Mouse (Mus musculus) B cell, adult (primary cell): Measurements from ENCODE around the gene Denr. TPM values are rescaled to one million over a fixed set of nuclear protein-coding genes. Genes with fewer than 3 reads are reported as not detected.

Experiments
- total RNA-seq: library from RNA; stranded (reverse); gene quantifications from 4 replicates; pipeline ENCODE4 v1.2.4, GENCODE M21; 2023; ENCODE audit not compliant: inconsistent age

Denr gene
- 37.5 to 42.3 TPM (median 39.0 TPM) in 4 replicates for total RNA-seq

DNA sequence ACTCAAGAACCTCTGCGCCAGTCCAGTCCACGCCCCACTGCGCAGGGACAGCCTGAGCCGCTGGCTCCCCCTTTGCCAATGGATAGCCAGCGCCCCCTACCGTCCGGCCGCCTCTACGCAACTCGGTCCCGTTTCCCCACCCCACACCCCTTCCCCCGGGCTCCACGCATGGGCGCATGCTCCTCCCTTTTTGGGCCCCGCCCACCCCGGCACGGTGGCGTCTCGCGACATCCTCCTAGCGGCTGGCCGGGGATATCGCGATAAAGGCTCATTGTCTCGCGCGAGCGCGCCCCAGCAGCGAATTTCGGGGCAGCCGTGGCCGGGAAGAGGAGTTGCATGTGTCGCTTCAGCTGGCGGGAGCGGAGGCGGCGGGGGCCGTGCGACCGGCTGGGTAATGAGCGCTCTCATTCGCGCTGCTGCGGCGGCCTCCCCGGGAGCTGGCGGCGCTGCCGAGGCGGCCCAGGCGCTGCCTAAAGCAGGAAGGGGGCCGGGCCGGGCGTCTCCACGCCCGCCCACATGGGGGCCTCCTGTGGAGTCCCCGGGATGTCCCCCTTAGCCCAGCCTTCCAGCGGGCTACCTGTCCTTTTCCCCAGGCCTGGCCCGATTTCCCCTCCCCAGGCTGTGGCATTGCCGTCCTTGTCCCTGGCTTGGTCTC lies at the start of gene Denr:
Gene Denr, plus strand, starts transcription at position 200 of the 655 bp plus-strand sequence.

DNA sequence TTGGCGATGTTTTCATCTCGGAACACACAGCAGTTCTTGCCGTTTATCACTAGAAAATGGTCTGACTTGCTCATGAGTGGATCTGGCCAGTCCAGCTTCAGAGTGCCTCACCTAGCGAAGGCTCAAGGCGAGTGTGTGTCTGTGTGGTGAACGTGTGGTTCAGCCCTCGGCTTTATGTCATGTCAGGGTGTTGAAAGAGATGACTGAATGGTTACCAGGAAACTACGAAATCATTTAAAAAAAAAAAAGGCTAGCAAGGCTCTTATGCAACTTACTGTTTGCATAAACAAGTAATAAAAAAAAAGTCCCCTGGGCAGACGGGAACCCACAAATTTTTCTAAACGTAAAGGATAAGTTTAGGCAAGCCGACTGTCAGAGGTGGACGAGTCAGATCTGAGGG lies 41.6 kb upstream of the Denr start, which contains the start of gene Hcar2:
Gene Hcar2, minus strand, starts transcription at position 135 of the 400 bp plus-strand sequence.

DNA sequence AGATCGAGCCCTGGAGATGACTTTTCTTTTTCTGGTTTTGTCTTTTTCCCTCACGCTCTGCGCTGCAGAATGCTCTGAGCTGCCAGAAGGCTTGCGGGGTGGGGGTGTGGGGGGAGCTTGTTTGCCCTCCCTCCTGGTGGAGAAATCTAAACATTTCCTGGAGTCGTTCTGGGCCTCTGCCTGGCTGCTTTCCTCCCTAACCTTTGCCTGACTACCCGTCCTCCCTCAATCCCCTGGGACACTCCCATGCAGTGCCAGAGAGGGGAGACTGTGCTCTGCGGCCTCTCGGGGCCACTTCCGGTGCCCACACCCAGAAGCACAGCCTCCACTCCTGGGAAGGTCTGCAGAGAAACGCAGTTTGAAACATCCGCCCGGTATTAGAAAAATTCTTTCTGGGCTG lies 27.0 kb upstream of the Denr start, which contains the start of gene Hcar1:
Gene Hcar1, minus strand, starts transcription at position 93 of the 400 bp plus-strand sequence.

DNA sequence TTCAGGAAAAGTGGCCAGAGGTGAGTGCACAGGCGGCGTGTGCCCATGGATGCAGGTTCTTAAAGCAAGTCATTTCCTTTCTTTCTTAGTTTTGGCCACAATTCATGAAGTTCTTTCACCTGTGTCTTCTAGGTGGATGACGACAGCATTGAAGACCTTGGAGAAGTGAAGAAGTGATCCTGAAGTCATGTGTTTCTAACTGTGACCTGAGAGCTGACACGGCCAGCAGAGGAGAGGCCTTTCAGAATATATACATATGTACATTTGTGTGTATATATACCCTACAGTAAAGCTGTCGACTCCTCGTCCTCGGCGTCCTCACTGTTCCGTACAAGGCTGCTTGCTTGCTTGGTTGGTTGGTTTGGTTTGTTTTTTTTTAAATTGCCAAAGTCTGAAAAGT lies 20.1 kb downstream of the Denr start, which contains the start of gene Gm43518:
Gene Gm43518, plus strand, starts transcription at position 301 of the 400 bp plus-strand sequence.

DNA sequence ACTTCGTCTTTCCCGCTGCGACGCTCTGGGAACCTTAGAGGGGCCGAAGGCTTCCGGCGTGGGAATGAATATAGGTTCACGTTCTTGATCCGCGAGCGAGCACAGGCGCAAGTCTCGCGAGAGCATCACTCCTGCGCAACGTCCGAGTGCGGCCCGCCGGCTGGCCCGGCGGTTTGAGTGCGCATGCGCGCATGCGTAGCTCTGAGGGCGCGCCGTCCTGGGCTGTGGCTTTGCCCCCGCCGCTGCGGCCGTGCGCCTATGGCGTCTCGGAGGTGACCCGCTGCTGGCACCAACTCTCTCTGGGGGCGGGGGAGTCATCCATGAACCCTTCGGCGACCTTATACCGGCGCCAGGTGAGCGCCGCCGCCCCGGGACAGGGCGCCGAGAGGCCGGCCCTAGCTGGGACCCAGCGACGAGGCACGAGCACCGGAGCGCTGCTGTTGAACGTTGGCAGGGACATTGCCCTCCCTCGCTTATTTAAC lies 23.6 kb downstream of the Denr start, which contains the start of gene Ccdc62:
Gene Ccdc62, plus strand, starts transcription at position 172 of the 482 bp plus-strand sequence.

DNA sequence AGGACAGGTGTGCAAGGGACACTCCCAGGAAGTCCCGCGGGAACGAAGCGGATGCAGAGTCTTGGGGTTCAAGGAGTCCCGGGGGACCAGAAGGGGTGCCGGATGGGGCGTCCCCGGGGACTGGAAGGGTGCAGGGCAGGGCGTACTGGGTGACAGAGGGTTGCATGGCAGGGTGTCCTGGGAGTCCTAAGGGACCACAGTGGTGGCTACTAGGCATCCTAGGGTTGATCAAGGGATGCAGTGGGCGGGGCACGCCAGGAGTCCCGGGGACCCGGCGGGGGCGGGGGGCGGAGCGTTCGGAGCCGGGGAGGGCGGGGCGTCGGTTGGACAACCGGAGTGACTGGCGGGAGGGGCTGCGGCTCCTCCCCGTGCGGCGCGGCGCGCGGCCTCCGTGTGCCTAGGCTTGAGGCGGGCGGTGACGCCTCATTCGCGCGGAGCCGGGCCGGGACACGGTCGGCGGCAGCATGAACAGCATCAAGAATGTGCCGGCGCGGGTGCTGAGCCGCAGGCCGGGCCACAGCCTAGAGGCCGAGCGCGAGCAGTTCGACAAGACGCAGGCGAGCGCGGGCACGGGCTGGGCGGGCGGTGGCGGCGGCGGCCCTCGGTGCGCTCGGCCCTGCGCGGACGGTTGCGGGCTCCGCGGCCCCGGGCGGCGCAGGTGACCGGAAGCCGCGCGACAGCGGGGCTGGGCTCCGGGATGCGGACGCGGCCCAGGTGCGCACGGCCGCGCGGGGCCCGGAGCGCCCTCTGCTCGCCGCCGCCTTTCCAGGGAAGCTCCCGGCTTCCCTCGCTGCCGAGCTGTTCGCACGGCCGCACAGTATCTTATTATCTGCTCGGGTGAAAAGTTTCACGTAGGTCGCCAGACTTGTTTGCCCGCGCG lies 66.6 kb downstream of the Denr start, which contains the start of gene Hip1r:
Gene Hip1r, plus strand, starts transcription at position 330 of the 880 bp plus-strand sequence.

Other genes starting within 250 kb of the Denr start
- gene Clip1, start 222.6 kb upstream of the Denr start, total RNA-seq, result 24.8 to 26.2 TPM (median 25.8 TPM) in 4 replicates
- 73.7 to 80.8 TPM (median 77.5 TPM) in 4 replicates for gene Zcchc8, start 186.1 kb upstream of the Denr start, total RNA-seq
- gene Rsrc2, start 157.8 kb upstream of the Denr start, total RNA-seq, result 243 to 272 TPM (median 261 TPM) in 4 replicates
- gene Kntc1, start 157.5 kb upstream of the Denr start, total RNA-seq, result 1.1 to 4.3 TPM (median 1.8 TPM) in 4 replicates
- gene Hcar2, start 41.7 kb upstream of the Denr start, total RNA-seq, result 0.27 to 0.67 TPM (median 0.40 TPM) in 4 replicates
- gene Hcar1, start 27.2 kb upstream of the Denr start, total RNA-seq, result not detected in 4 replicates
- gene Gm43518, start 20.2 kb downstream of the Denr start, total RNA-seq, result 2.8 TPM in 1 of 4 replicates, not detected in the others
- gene Ccdc62, start 23.5 kb downstream of the Denr start, total RNA-seq, result 3.5 to 9.7 TPM (median 4.5 TPM) in 4 replicates
- 268 to 274 TPM (median 271 TPM) in 4 replicates for gene Hip1r, start 66.5 kb downstream of the Denr start, total RNA-seq
- gene Vps37b, start 125.1 kb downstream of the Denr start, total RNA-seq, result 128 to 156 TPM (median 139 TPM) in 4 replicates
- gene Abcb9, start 188.6 kb downstream of the Denr start, total RNA-seq, result 2.9 to 3.4 TPM (median 3.2 TPM) in 4 replicates
- 19.8 to 21.8 TPM (median 21.2 TPM) in 4 replicates for gene Ogfod2, start 205.1 kb downstream of the Denr start, total RNA-seq
- 33.3 to 55.2 TPM (median 41.2 TPM) in 4 replicates for gene Arl6ip4, start 208.9 kb downstream of the Denr start, total RNA-seq